Mouse (Mus musculus) ES-E14 (cell line): ENCODE measurements at regions not wholly inside any gene's neighbourhood (a gene's known extent, or its start where the extent isn't known, plus 50 kb on each side); places are given as distances from the start of the nearest gene placed in this dataset.

ENCODE experiments used
- CHD2 ChIP-seq: IDR thresholded peaks from 2 replicates; pipeline ENCODE4 v1.6.1; 2014; ENCODE audit warnings: mild to moderate bottlenecking, low read depth, low read length, inconsistent platforms
- HCFC1 ChIP-seq: IDR thresholded peaks from 2 replicates; pipeline ENCODE4 v1.6.1; 2012; ENCODE audit warnings: low read length, inconsistent platforms, borderline replicate concordance; ENCODE audit not compliant: insufficient read depth
- MAFK ChIP-seq: IDR thresholded peaks from 2 replicates; pipeline ENCODE4 v1.6.1; 2014; ENCODE audit warnings: mild to moderate bottlenecking, low read depth, low read length, inconsistent platforms; ENCODE audit not compliant: insufficient read depth
- ZC3H11A ChIP-seq: IDR thresholded peaks from 2 replicates; pipeline ENCODE4 v1.6.1; 2012; ENCODE audit warnings: low read depth, mild to moderate bottlenecking, inconsistent platforms, low read length, borderline replicate concordance

DNA sequence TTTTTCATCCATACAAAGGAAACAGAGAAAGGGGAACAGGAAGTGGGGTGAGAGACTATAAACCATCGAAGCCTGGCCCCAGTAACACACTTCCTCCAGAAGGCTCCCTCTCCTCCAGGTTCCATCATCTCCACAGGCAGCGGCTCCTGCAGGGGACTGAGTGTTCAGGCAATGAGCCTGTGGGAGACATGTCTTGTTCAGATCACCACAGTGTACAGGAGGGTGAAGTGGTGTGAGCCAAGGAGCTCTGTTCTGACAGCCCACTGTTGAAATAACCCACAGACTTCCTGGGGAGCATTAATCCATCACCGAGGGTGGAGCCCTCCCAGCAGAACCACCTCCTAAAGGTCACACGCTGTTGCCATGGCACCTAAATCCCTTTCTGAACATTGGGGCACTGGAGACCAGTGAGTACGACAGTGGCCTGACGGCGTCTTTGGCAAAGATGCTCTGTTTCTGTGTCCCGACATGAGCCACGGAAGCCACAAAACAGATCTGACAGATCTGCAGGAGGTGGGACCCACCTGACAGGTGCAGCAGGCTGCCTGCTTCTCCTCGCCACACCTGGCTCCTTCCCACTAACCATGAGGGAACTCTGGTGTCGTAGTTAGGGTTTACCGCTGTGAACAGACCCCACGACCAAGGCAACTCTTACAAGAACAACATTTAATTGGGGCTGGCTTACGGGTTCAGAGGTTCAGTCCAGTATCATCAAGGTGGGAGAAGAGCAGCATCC is 60.9 kb downstream of the Psmg1 start:
- TF ChIP-seq ZC3H11A (no peak), CHD2 (no peak), HCFC1 (no peak), MAFK (no peak)
